Mouse (Mus musculus) heart, adult 2 months (tissue): ENCODE data around the gene Phkb. TPM values are rescaled to one million over a fixed set of nuclear protein-coding genes. Genes with fewer than 3 reads are reported as not detected.
A peak's percentile ranks its signal among the peaks of the same experiment; 100 is the strongest.
"Not testable (repeated sequence)": the region's sequence is repeated elsewhere in the genome, so short reads cannot be mapped to it uniquely, and the experiment has no call there.

Source experiments
- DNase-seq, 2 experiments: peaks; one replicate each; pipeline ENCODE4 v3.0.0; 2021
- H3K27ac ChIP-seq: fragments of 200-600 bp; 2 replicates; pipeline ENCODE4 v1.8.1; 2022
- H3K27me3 ChIP-seq: fragments of 200-500 bp; 2 replicates; pipeline ENCODE4 v1.6.1; 2012; ENCODE audit warnings: mild to moderate bottlenecking, low read length, inconsistent platforms, mixed read lengths; ENCODE audit not compliant: control insufficient read depth, insufficient read depth
- H3K36me3 ChIP-seq: fragments of 200-500 bp; 2 replicates; pipeline ENCODE4 v1.6.1; 2012; ENCODE audit warnings: low read length, inconsistent platforms; ENCODE audit not compliant: control insufficient read depth, insufficient read depth
- H3K4me1 ChIP-seq: fragments of 200-500 bp; 2 replicates; pipeline ENCODE4 v1.6.1; 2011; ENCODE audit warnings: low read length; ENCODE audit not compliant: control insufficient read depth, insufficient read depth
- H3K4me3 ChIP-seq: fragments of 200-600 bp; 2 replicates; pipeline ENCODE4 v1.8.1; 2022
- H3K79me2 ChIP-seq: fragments of 200-500 bp; replicated peaks from 2 replicates; pipeline ENCODE4 v1.6.1; 2012; ENCODE audit warnings: mild to moderate bottlenecking, inconsistent platforms, low read length, moderate library complexity, mixed read lengths; ENCODE audit not compliant: control insufficient read depth, insufficient read depth
- H3K9ac ChIP-seq: fragments of 200-500 bp; 2 replicates; pipeline ENCODE4 v1.6.1; 2012; ENCODE audit warnings: low read depth, mild to moderate bottlenecking, control low read depth, inconsistent platforms, low read length, mixed read lengths
- CTCF ChIP-seq: fragments of 200-600 bp; IDR thresholded peaks from 2 replicates; pipeline ENCODE4 v1.8.1; 2022; ENCODE audit warnings: antibody characterized with exemption, mild to moderate bottlenecking, moderate library complexity
- EP300 ChIP-seq: fragments of 200-500 bp; IDR thresholded peaks from 2 replicates; pipeline ENCODE4 v1.6.1; 2011; ENCODE audit warnings: low read depth, low read length, control low read depth; ENCODE audit not compliant: insufficient read depth
- POLR2A ChIP-seq: fragments of 200-500 bp; IDR thresholded peaks from 2 replicates; pipeline ENCODE4 v1.6.1; 2011; ENCODE audit warnings: mild to moderate bottlenecking, low read depth, low read length, control low read depth; ENCODE audit not compliant: insufficient read depth
- WGBS: fragments of 180-500 bp; shearing (Covaris S2); methylation state at CpG from one replicate; pipeline ENCODE4 v1.1.7; 2018; 5-methylcytosine and 5-hydroxymethylcytosine counted together
- intact Hi-C: fragments of 180-260 bp; cut with DNase I; formaldehyde crosslinking; loops from one replicate; pipeline ENCODE4 v1.15.1; 2025
- long read RNA-seq: library from polyadenylated mRNA; stranded (forward); transcript quantifications from one replicate; pipeline ENCODE4 v2.0.0, GENCODE M21; 2021
- polyA plus RNA-seq: library from polyadenylated mRNA; depleted of rRNA; stranded (reverse); fragments of >200 nt; gene quantifications from 2 replicates; pipeline ENCODE4 v1.2.3, GENCODE M21; 2012; rRNA removed
- total RNA-seq, 2 experiments: library from RNA; stranded (reverse); gene quantifications; 2 replicates each; pipeline ENCODE4 v1.2.3; 2021

The Phkb gene
- total RNA-seq = 10 to 100 TPM; 48.0 to 61.3 TPM
- 12.7 and 24.0 TPM in 2 replicates for polyA plus RNA-seq
- long read RNA-seq, full-length matches to known transcripts = 2 of 51 reads
- long read RNA-seq, partial matches to known transcripts = 2 of 51 reads
- long read RNA-seq, other reads (novel, unspliced or antisense) = 47 of 51 reads

DNA sequence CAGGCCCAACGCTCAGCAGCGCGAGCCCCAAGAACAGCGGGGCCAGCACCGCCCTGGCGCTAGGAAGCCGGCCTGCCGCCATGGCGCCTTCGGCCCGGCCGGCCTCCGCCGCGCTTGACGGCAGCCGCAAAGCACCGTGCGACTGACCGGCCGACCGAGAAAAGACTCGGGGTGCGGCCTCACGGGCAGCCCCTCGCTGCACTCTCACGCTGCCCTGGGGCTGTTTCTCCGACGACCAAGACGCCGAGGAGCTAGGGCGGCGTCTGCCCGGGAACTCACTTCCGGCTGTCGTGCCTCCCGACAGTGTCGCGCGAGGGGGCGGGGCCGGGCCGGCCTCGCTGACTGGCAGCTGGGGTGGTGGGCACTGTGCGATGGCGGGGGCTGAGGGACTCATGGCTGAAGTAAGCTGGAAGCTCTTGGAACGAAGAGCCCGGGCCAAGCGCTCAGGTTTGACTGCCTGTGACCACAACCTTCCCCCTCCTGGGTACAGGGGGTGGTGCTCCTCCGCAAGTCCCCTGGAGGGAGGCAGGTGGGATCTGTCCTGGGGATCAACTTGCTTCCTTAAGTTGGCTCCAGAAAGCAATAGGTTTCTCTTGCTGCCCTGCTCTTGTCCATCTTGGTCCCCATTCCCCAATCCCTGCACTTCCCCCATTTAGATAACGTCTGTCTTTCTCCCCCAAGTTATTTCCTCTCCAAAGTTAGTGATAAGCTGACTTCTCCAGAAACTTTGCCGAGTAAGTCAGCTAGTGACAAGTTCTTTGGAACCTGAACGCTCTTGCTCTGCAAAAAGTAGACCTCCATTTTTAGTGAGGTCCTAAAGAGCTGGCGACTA, at the start of gene Phkb, which contains the start of gene Itfg1:
TSS of gene Phkb (plus strand) at position 303 of the 832 bp plus-strand sequence.
TSS of gene Itfg1 (minus strand) at position 265 of the 832 bp plus-strand sequence.
- intact Hi-C loops = loop anchor here (5.0 kb wide), 1 partner anchor 139 kb away; the partner anchor contains the start of gene Neto2
- peak within 1 kb of the TSS; percentile 84 for H3K9ac ChIP-seq
- TF ChIP-seq POLR2A (peak; percentile 60), CTCF (0 out of 2 replicates have a peak, but pooled peaks have one; percentile 10), EP300 (0 out of 2 replicates have a peak, but pooled peaks have one; percentile 4)
- no peaks in the 10 kb centered on the region for H3K79me2 ChIP-seq
- peaks cover 8% of the 10 kb centered on the region for H3K36me3 ChIP-seq
- peak; percentile 93 to 97 for DNase-seq
- peak within 1 kb of the TSS; percentile 100 for H3K27ac ChIP-seq
- peak within 1 kb of the TSS; percentile 94 for H3K4me3 ChIP-seq
- under 1% methylated on average over 46 of the region's 54 CpGs for WGBS
- H3K4me1 ChIP-seq = peaks cover 3% of the 10 kb centered on the region
- no peaks in the 10 kb centered on the region for H3K27me3 ChIP-seq

DNA sequence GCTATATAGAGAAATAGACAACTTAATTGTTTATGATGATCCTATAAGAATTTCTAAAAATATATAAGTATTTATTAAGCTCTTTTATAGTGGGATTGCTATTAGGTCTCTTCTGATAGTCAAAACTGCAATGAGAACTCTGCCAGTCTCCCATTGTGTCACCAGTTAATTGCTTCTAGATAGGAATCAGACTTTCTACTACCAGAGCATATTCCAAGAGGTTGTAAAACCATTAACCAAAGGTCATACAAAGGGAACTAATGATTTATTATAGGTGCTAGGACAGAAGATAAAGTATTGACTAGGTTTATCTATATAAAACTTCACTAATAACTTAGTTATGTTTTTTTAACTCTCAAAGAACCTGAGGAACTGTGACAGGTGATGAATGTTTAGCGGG, 44.4 kb upstream of the Phkb start:
- intact Hi-C loops, H3K4me3 ChIP-seq, H3K27me3 ChIP-seq, H3K36me3 ChIP-seq, H3K27ac ChIP-seq, H3K79me2 ChIP-seq, H3K4me1 ChIP-seq, DNase-seq, H3K9ac ChIP-seq: not testable (repeated sequence)
- 88% methylated on average over 1 of the region's 1 CpGs for WGBS

DNA sequence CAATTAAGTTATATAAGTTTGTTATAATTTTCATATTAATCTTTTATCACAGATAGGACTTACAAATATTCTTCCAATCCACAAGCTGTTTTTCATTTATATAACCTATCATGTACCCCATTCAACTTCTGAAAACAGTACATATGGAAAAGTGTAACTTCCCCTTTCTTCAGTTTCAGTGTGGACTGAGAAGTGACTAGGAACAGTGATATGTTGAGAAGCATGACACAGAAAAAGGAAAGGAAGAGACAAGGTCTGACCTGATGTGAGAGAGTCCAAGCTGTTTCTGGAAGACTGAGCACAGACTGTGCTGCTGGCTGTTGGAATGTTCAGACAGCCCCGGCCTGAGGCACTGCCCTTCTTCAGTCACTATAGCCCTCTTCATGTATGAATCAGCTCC, 40.6 kb upstream of the Phkb start:
- no peak overlapping the region for H3K27ac ChIP-seq
- WGBS = 93% methylated on average over 1 of the region's 1 CpGs
- H3K36me3 ChIP-seq = no peaks in the 10 kb centered on the region
- no peak for DNase-seq
- H3K4me3 ChIP-seq = no peak overlapping the region
- no peaks in the 10 kb centered on the region for H3K27me3 ChIP-seq
- H3K9ac ChIP-seq = no peak overlapping the region
- no peaks in the 10 kb centered on the region for H3K4me1 ChIP-seq
- intact Hi-C loops = no loop called here
- TF ChIP-seq POLR2A = no peak
- no peak for TF ChIP-seq CTCF
- TF ChIP-seq EP300 = no peak
- H3K79me2 ChIP-seq = no peaks in the 10 kb centered on the region

DNA sequence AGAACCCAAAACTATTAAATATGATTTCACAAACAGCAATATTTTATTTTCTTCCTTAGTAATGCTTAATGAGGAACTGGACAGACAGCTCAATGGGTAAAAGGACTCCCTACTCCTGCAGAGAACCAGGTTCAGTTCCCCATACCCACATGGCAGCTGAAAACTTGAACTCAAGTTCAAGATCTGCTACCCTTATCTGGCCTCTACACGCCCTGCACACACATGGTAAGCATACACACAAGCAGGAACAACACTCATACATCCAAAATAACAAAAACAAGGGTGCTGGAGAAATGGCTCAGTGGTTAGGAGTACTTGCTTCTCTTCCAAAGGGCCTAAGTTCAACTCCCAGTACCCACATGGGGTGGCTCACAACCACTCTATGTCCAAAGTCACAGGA, 39.4 kb upstream of the Phkb start:
- no peaks in the 10 kb centered on the region for H3K79me2 ChIP-seq
- no peak overlapping the region for H3K27ac ChIP-seq
- no peaks in the 10 kb centered on the region for H3K4me1 ChIP-seq
- no peaks in the 10 kb centered on the region for H3K27me3 ChIP-seq
- no peak for TF ChIP-seq CTCF
- TF ChIP-seq EP300 = no peak
- TF ChIP-seq POLR2A = no peak
- H3K4me3 ChIP-seq = no peak overlapping the region
- no peak for DNase-seq
- no peak overlapping the region for H3K9ac ChIP-seq
- 85% methylated on average over 1 of the region's 1 CpGs for WGBS
- no peaks in the 10 kb centered on the region for H3K36me3 ChIP-seq
- intact Hi-C loops = no loop called here

DNA sequence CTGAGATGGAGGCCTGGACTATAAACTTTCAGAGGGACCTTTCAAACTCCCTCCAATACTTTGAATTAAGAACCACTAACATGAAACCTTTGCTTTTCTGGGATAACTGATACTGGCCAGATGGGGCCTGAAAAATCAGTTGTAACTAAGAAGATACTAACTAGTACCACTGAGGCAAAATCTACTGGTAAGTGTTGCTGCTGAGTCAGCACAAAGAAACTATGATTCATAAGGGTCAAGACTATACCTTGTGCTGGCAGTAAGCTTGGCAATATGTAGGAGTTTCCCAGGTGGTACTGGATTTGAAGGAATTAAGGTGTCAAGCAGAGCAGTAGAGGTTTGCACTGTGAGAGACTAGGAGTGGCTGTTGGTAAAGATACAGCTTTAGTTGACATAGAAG, 27.1 kb upstream of the Phkb start:
- TF ChIP-seq EP300 (no peak), CTCF (no peak), POLR2A (no peak)
- Histone ChIP-seq H3K9ac (no peak overlapping the region), H3K27ac (no peak overlapping the region), H3K79me2 (no peaks in the 10 kb centered on the region), H3K27me3 (no peaks in the 10 kb centered on the region), H3K36me3 (no peaks in the 10 kb centered on the region; the same call in 1 of the 2 replicates), H3K4me1 (no peaks in the 10 kb centered on the region), H3K4me3 (no peak overlapping the region)
- intact Hi-C loops = no loop called here
- DNase-seq = no peak

DNA sequence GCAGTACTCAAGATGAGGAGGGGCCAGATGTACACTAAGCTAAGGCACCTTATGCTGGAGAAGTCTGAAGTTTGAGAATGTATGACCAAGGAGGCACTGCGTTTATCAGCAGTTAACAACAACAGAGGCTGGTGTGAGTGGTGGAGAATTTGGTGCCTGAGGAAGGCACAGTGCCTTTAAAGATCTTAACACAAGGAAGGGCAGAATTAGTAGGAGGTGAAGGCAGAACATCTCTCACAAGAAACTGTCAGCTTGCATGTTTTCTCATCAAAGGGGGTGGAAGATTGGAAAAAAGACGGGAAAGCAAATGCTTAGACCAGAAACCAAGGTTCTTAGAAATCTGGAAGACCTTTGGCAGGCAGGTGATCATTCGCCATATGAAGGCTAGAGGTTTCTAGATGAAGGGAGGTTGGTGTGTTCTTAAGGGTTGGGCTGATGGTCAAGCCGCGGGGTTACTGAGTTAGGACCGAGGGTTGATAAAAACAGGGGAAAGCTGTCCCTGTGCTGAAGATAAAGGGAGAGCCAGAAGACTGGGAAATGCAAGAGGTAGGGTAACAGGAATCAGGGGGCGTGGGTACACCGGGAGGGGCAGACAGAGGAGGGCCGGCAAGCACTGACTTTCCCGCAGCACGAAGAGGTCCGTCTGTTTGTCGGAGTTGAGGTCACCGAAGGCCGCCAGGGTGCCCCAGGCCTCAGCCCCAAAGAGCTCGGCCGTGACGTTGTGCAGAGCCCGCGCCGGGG, 673 bp upstream of the Phkb start:
- Histone ChIP-seq H3K9ac (peak overlapping the region; percentile 84), H3K36me3 (peaks cover 8% of the 10 kb centered on the region), H3K27ac (peak overlapping the region; percentile 100), H3K4me1 (peaks cover 3% of the 10 kb centered on the region), H3K27me3 (no peaks in the 10 kb centered on the region), H3K79me2 (no peaks in the 10 kb centered on the region), H3K4me3 (peak overlapping the region; percentile 94)
- DNase-seq = no peak
- intact Hi-C loops = loop anchor here (5.0 kb wide), 1 partner anchor 138 kb away; the partner anchor contains the start of gene Neto2
- TF ChIP-seq POLR2A (no peak), EP300 (no peak), CTCF (no peak)
- 2% methylated on average over 21 of the region's 21 CpGs for WGBS
